Mouse (Mus musculus) bone marrow, adult 2 months (tissue): ENCODE measurements around the gene Cldn7.

Experiments
- CTCF ChIP-seq: fragments of 200-500 bp; IDR thresholded peaks from 2 replicates; pipeline ENCODE4 v1.5.1; 2011; ENCODE audit warnings: low read length, control low read depth; ENCODE audit not compliant: control insufficient read depth, insufficient read depth
- POLR2A ChIP-seq: fragments of 200-500 bp; IDR thresholded peaks from 2 replicates; pipeline ENCODE4 v1.6.1; 2011; ENCODE audit warnings: low read depth, mild to moderate bottlenecking, control low read depth, low read length, borderline replicate concordance; ENCODE audit not compliant: control insufficient read depth

DNA sequence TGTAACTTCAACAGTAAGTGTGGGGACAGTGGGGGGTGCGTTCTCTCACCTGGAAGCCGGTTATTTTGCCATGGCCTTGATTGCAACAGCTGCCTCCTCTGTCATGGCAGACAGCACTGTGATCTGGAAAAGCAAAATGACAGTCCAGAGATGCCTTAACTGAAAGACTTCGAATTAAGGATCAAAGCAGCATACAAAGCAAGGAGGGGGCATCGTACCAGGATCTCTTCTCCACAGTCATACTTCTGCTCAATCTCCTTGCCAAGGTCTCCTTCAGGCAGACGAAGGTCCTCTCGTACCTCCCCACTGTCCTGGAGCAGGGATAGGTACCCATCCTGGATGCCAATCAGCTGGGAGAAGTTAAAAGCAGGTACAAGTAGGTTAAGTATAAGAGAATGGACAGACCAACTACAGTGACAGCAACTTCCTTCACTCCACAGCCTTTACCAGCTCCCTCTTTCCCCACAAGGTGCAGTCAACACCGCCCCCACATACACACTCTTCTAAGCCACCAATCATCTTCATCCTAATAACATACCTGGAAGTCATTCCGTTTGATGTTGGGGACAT lies 47.1 kb upstream of the Cldn7 start:
- TF ChIP-seq POLR2A (no peak), CTCF (no peak)
